Mouse (Mus musculus) stomach, embryonic 15.5 days (tissue): ENCODE measurements around the gene Trp53i11. TPM values are rescaled to one million over a fixed set of nuclear protein-coding genes. Genes with fewer than 3 reads are reported as not detected.
A peak's percentile ranks its signal among the peaks of the same experiment; 100 is the strongest.

Experiments used
- ATAC-seq: fragments of 200-750 bp; cut with Nextera tagmentation; 2 replicates; pipeline ENCODE4 v1.8.0; 2017; ENCODE audit warnings: low read depth, moderate number of reproducible peaks, moderate TSS enrichment; ENCODE audit not compliant: insufficient read depth, low FRiP score
- H3K27ac ChIP-seq: fragments of 300-500 bp; sonication (generic); 2 replicates; pipeline ENCODE4 v1.5.1; 2015; ENCODE audit warnings: mild to moderate bottlenecking, inconsistent platforms
- H3K27me3 ChIP-seq: fragments of 300-500 bp; sonication (generic); replicated peaks from 2 replicates; pipeline ENCODE4 v1.6.1; 2015; ENCODE audit warnings: inconsistent platforms
- H3K36me3 ChIP-seq: fragments of 300-500 bp; sonication (generic); 2 replicates; pipeline ENCODE4 v1.6.1; 2015; ENCODE audit warnings: inconsistent platforms
- H3K4me1 ChIP-seq: fragments of 300-500 bp; sonication (generic); 2 replicates; pipeline ENCODE4 v1.6.1; 2015; ENCODE audit warnings: inconsistent platforms
- H3K4me2 ChIP-seq: fragments of 300-500 bp; sonication (generic); 2 replicates; pipeline ENCODE4 v1.6.1; 2015; ENCODE audit warnings: mild to moderate bottlenecking, inconsistent platforms
- H3K4me3 ChIP-seq: fragments of 300-500 bp; sonication (generic); replicated peaks from 2 replicates; pipeline ENCODE4 v1.5.1; 2015; ENCODE audit warnings: inconsistent platforms
- H3K9ac ChIP-seq: fragments of 300-500 bp; sonication (generic); 2 replicates; pipeline ENCODE4 v1.6.1; 2015; ENCODE audit warnings: inconsistent platforms
- H3K9me3 ChIP-seq: fragments of 300-500 bp; sonication (generic); 2 replicates; pipeline ENCODE4 v1.6.1; 2016; ENCODE audit warnings: inconsistent platforms
- WGBS: fragments of 180-500 bp; shearing (Covaris S2); methylation state at CpG from one replicate; pipeline ENCODE4 v1.1.7; 2015; 5-methylcytosine and 5-hydroxymethylcytosine counted together
- polyA plus RNA-seq: library from polyadenylated mRNA; unstranded; fragments of >200 nt; fragmentation: Nextera tagmentation; extraction: Ambion mirVana; gene quantifications from 2 replicates; pipeline ENCODE4 v1.2.1, GENCODE M21; 2015

Gene Trp53i11
- polyA plus RNA-seq, 1 experiment from 2014 or later: 29.3 TPM

DNA sequence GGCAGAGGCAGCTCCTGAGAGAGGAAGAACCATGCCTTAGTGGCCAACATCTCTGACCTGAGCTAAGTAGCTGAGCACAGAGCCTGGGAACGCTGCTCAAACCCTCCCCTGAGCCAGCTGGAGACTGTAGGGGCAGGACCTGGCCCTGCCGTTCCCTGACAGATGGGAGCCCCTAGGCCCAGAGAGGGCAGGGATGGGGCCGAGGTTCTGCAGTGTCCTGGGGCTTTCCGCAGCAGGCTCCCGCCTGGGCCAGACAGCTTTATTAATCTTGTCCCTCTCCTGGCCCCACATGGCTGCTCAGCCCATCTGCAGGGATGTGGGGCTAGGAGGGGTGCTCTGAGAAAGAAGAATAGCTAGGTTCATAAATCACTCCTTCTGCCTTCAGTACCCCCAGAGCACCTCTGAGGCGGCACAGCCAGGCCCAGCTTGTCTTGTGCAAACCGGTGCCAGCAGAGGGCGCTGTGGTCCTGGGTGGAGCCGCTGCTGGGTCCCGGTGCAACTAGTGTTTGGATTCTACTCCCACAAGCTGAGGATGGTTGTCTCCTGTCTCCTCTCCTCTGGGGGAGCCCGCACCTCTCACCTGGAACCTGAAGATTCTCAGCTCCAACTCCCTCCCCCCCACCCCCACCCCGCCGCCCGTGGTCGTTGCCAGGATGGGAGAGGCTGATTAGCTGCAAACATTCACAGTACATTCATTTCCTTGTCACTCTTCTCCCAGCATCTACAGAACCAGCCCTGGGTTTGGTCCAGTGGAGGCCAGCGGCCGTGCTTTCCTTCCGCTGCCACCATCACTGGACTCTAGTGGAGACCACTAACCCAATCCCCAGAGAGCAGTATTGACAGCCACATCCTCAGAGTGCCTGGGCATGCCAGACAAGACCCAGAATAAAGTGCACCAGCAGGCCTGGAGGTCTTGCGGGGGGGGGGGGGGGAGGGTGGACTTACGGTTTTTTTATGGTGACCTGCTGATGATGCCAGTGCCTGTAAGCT, 39.6 kb downstream of the Trp53i11 start:
- H3K27me3 ChIP-seq: 0 out of 2 replicates have a peak, but pooled peaks cover 4% of the 10 kb centered on the region
- no peaks in the 10 kb centered on the region for H3K36me3 ChIP-seq
- H3K9ac ChIP-seq: no peak overlapping the region
- no peaks in the 10 kb centered on the region for H3K9me3 ChIP-seq
- no peak overlapping the region for H3K4me2 ChIP-seq
- H3K4me1 ChIP-seq: peaks cover 17% of the 10 kb centered on the region
- 19% methylated on average over 20 of the region's 20 CpGs for WGBS
- H3K27ac ChIP-seq: no peak overlapping the region
- no peak overlapping the region for H3K4me3 ChIP-seq
- ATAC-seq: peak; percentile 59

DNA sequence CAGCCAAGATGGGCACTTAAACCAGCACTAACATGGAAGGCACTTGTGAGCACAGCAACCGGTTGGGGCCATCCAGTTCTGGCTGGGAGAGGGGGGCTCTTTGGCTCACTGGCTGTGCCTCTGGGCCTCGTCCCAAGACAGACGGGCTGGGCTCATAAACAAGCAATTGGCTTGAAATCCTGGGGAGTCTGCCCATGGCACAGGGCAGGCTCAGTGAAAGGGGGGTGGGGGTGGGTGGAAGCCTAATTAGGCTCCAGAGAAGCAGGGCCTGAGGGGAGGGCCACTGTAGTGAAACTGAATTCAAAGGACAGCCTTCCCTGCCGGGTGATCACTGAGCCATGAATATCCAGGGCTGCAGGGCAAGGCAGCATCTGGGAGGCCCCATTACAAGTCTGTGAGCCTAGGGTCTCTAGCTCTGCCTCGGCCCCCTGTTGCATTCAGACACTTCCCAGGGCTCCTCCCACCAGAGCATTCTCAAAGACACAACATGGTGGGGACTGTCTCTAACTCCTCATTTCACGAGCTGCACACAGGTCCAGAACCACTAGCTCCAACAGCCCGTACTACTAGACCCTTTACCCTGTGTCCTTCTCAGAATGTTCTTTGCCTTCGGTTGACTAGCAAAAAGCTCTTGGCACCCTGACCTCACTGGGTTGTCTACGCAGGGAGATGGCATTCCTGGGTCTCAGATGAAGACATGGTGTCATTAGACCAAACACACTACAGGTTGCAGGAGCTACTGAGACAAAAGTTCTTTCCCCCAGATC, 40.5 kb downstream of the Trp53i11 start:
- Histone ChIP-seq H3K9ac (no peak overlapping the region), H3K27me3 (0 out of 2 replicates have a peak, but pooled peaks cover 4% of the 10 kb centered on the region), H3K4me3 (no peak overlapping the region), H3K4me2 (no peak overlapping the region), H3K9me3 (no peaks in the 10 kb centered on the region), H3K27ac (0 out of 2 replicates have a peak overlapping the region, but pooled peaks have one; percentile 21), H3K36me3 (no peaks in the 10 kb centered on the region), H3K4me1 (peaks cover 17% of the 10 kb centered on the region)
- WGBS: 56% methylated on average over 9 of the region's 9 CpGs
- no peak for ATAC-seq

DNA sequence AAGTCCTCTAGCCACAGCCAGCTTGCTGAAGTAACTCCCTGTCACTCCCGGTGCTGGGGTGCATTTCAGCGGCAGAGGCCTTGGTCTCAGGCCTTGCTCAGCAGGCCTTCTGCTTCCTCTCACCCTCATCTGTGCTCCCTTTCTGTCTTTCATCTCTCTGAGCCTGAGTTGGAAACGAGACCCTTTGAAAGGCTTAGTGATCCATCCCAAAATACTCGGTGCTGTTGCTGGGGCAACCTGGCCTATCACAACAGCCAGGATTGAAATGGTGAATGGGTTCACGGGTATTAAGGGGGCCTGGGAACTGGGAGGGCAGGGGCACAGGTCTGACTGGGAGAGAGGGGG, 41.1 kb downstream of the Trp53i11 start:
- H3K9me3 ChIP-seq: no peaks in the 10 kb centered on the region
- ATAC-seq: no peak
- H3K4me2 ChIP-seq: no peak overlapping the region
- 0 out of 2 replicates have a peak, but pooled peaks cover 4% of the 10 kb centered on the region for H3K27me3 ChIP-seq
- no peak overlapping the region for H3K27ac ChIP-seq
- WGBS: 39% methylated on average over 5 of the region's 5 CpGs
- H3K9ac ChIP-seq: no peak overlapping the region
- H3K4me3 ChIP-seq: no peak overlapping the region
- peaks cover 17% of the 10 kb centered on the region for H3K4me1 ChIP-seq
- H3K36me3 ChIP-seq: no peaks in the 10 kb centered on the region

DNA sequence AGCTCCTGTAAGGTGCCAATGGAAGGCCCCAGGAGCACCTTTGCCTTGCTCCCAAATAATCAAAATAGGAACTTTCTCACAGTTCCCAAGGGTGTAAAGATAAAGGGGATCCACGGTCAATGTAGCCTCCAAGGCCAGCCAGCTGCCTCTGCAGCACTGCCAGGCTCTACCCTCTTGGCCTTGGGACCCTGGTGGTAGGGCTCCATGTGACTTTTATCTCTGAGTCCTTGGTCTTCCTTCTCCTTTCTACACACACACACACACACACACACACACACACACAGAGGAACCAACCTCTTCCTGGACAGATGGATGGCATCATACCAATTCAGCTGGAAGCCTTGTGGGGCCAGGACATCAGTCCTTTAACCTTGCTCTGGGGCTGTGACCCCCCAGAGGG, 44.8 kb downstream of the Trp53i11 start:
- Histone ChIP-seq H3K4me3 (no peak overlapping the region), H3K4me1 (peaks cover 12% of the 10 kb centered on the region), H3K9me3 (no peaks in the 10 kb centered on the region), H3K4me2 (no peak overlapping the region), H3K9ac (no peak overlapping the region), H3K27ac (no peak overlapping the region), H3K27me3 (no peaks in the 10 kb centered on the region), H3K36me3 (no peaks in the 10 kb centered on the region; the same call in 1 of the 2 replicates)
- WGBS: 44% methylated on average over 1 of the region's 1 CpGs
- ATAC-seq: no peak

DNA sequence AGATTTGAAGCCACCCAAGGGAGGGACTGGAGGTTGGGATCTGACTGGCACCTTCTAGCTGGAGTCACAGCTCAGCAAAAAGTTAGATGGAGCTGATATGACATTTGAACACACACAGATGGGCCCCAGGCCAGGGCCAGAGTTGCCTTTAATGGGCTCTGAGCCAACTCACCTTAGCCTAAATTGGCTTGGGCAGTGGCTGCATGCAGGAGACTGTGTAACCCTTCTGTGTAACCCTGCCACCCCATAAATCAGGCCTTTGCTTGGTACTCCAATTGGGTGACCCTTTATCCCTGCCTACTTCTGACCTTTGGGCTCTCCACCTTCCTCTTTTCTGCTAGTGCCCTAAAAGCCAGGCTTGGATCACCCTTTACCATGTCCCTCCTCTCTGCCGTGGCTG, 49.7 kb downstream of the Trp53i11 start:
- Histone ChIP-seq H3K27me3 (no peaks in the 10 kb centered on the region), H3K36me3 (no peaks in the 10 kb centered on the region; the same call in 1 of the 2 replicates), H3K4me3 (no peak overlapping the region), H3K4me2 (no peak overlapping the region), H3K9ac (no peak overlapping the region), H3K27ac (no peak overlapping the region), H3K4me1 (peaks cover 4% of the 10 kb centered on the region; the same call in 1 of the 2 replicates), H3K9me3 (no peaks in the 10 kb centered on the region)
- 71% methylated on average over 1 of the region's 1 CpGs for WGBS
- no peak for ATAC-seq

DNA sequence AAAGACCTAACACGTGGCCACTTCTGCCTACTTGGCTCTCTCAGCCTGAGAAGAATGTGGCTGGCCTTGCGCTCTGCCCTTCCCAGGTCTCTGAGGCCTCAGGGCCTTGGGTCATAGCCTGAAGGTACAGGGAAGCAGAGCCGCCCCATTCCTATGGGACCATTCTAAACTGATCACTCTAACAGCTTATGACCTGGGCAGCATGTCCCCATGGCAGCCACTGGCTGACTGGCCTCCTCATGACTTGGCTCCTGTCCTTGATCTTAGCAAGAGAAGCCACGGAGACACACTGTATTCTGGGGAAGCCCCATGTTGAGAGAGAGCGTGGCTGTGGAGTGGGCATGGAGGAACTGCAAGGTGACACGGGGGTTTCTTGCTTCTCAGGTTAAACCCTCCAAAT, 51.5 kb downstream of the Trp53i11 start:
- no peak for ATAC-seq
- Histone ChIP-seq H3K9ac (no peak overlapping the region), H3K27me3 (no peaks in the 10 kb centered on the region), H3K4me2 (no peak overlapping the region), H3K27ac (no peak overlapping the region), H3K4me1 (peaks cover 4% of the 10 kb centered on the region; the same call in 1 of the 2 replicates), H3K36me3 (no peaks in the 10 kb centered on the region; the same call in 1 of the 2 replicates), H3K4me3 (no peak overlapping the region), H3K9me3 (no peaks in the 10 kb centered on the region)
- WGBS: 87% methylated on average over 6 of the region's 6 CpGs

DNA sequence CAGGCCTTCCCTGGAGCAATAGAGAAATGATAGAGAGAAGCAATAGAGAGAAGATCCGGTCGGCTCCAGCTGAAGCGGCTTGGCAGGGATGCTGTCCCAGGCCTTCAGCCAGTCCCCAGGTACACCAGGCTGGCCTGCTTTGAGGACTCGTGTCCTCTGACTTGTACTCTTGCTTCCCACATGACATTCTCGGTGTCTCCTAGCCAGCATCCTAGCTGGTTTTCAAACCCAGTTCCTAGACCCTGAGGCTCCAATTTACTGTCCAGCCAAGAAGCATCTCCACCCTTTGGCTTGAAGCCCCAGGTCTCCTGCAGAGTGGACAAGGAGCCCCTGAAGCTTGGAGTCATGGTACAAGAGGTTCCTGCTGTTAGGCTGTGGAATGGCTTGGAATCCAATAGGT, 54.8 kb downstream of the Trp53i11 start:
- ATAC-seq: no peak
- H3K4me3 ChIP-seq: no peak overlapping the region
- H3K9me3 ChIP-seq: no peaks in the 10 kb centered on the region
- H3K9ac ChIP-seq: no peak overlapping the region
- H3K27ac ChIP-seq: no peak overlapping the region
- H3K36me3 ChIP-seq: no peaks in the 10 kb centered on the region
- no peaks in the 10 kb centered on the region for H3K27me3 ChIP-seq
- peaks cover 1% of the 10 kb centered on the region; the same call in 1 of the 2 replicates for H3K4me1 ChIP-seq
- H3K4me2 ChIP-seq: no peak overlapping the region
- 84% methylated on average over 5 of the region's 5 CpGs for WGBS

DNA sequence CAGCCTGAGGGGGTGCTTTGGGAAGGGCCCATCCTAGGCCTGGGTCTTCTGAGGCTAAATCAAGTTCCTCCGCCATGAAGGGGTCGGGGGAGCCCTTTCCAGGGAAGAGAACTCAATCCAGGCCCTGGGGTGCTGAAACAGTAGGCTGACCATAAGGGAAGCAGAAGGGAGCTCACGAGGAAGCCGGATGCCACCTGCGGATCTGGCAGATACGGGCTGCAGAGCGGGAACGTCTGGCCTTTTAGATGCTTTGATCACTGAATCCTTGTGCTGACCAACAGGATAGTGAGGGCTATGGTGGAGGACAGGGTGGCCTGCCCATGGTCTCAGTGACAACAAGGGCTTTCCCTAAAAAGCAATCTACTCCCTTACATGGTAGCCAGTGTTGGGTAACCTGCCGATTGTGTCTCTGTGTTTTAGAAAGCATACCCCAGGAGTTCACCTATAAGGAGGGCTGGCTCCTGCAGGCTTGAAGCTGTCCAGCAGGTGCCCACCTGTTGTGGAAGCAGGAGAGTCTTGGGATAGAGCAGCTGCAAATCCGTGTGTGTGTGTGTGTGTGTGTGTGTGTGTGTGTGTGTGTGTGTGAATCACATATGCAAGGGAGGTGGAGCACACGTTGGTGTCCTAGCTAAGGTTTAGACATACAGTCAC, 56.2 kb downstream of the Trp53i11 start:
- no peak overlapping the region for H3K9ac ChIP-seq

DNA sequence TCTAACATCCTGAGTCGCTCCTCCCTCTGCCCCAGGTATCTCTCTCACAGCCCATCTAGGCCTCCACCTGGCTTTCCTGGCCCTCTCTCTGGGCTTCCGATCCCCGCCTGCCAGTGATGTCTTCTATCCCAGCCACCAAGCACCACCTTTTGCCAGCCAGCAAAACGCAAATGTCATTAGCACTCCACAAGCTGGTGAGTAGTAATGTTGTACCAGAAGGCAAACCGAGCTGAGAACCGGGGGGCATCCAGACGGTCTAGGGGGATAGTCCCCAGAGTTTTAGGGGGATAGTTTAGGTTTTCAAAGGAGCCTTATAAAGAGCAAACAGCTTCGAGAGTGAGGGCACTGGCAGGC, 56.7 kb downstream of the Trp53i11 start:
- Histone ChIP-seq H3K9me3 (no peaks in the 10 kb centered on the region), H3K36me3 (no peaks in the 10 kb centered on the region), H3K9ac (no peak overlapping the region), H3K4me2 (no peak overlapping the region), H3K27me3 (no peaks in the 10 kb centered on the region), H3K4me3 (no peak overlapping the region), H3K4me1 (no peaks in the 10 kb centered on the region; the same call in 1 of the 2 replicates), H3K27ac (no peak overlapping the region)
- 79% methylated on average over 8 of the region's 8 CpGs for WGBS
- ATAC-seq: no peak

More for the DNA sequence above, 56.2 kb downstream of the Trp53i11 start:
- Histone ChIP-seq H3K4me2 (no peak overlapping the region), H3K27ac (no peak overlapping the region), H3K27me3 (no peaks in the 10 kb centered on the region), H3K4me1 (no peaks in the 10 kb centered on the region; the same call in 1 of the 2 replicates), H3K9me3 (no peaks in the 10 kb centered on the region), H3K4me3 (no peak overlapping the region), H3K36me3 (no peaks in the 10 kb centered on the region)
- WGBS: 82% methylated on average over 11 of the region's 11 CpGs
- no peak for ATAC-seq

DNA sequence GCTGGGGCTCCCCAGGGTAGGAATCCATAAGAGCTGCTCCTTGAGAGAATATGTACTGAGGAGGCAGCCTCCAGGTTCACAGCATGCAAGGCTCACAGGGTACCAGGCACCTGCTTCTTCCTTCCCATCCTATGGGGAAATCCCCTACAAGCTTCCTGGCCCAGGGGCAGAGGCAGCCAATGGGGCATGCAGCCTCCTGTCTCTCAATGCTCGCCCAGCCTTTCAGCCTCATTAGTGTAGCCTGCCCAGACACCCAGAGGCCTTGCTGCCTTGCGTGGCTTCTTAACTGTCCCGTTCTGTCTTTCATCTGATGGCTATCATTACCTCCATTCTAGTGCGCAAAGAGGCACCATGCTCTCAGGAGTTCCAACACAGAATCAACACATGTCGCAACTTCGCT, 61.7 kb downstream of the Trp53i11 start:
- Histone ChIP-seq H3K27me3 (no peaks in the 10 kb centered on the region), H3K4me2 (no peak overlapping the region), H3K9me3 (no peaks in the 10 kb centered on the region), H3K4me3 (no peak overlapping the region), H3K9ac (no peak overlapping the region), H3K4me1 (0 out of 2 replicates have a peak, but pooled peaks cover 5% of the 10 kb centered on the region), H3K27ac (no peak overlapping the region), H3K36me3 (no peaks in the 10 kb centered on the region)
- no peak for ATAC-seq
- 82% methylated on average over 6 of the region's 6 CpGs for WGBS

DNA sequence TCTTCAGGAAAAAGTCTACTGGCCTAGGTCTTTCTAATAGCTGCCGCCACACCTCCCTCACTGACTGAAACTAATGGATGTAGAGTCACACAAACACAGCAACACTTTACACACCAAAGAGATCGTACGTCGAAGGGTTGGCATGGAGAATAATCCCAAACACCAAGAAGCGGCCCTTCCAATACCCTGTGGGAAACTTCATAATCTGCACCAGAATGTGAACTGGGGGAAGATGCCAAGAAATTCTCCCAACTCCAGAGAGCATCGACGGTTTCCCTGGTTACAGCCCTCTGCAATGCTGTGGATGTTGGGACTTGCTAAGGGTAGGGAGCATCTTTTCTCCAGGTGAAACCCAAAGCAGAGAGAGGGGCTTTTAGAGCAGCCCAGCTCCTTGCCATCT, 63.3 kb downstream of the Trp53i11 start:
- ATAC-seq: no peak
- H3K9ac ChIP-seq: no peak overlapping the region
- H3K4me2 ChIP-seq: no peak overlapping the region
- no peak overlapping the region for H3K4me3 ChIP-seq
- 84% methylated on average over 7 of the region's 7 CpGs for WGBS
- 0 out of 2 replicates have a peak, but pooled peaks cover 5% of the 10 kb centered on the region for H3K4me1 ChIP-seq
- H3K27ac ChIP-seq: no peak overlapping the region
- H3K27me3 ChIP-seq: no peaks in the 10 kb centered on the region
- H3K9me3 ChIP-seq: no peaks in the 10 kb centered on the region
- no peaks in the 10 kb centered on the region for H3K36me3 ChIP-seq
